Mouse (Mus musculus) lung, adult 2 months (tissue): ENCODE results near the gene Arhgdia. TPM values are rescaled to one million over a fixed set of nuclear protein-coding genes. Genes with fewer than 3 reads are reported as not detected.

Source experiments
- DNase-seq: peaks from one replicate; pipeline ENCODE4 v3.0.0; 2022
- H3K4me1 ChIP-seq: fragments of 200-500 bp; 2 replicates; pipeline ENCODE4 v1.6.1; 2011; ENCODE audit warnings: low read length; ENCODE audit not compliant: control insufficient read depth, insufficient read depth
- H3K4me3 ChIP-seq: fragments of 200-500 bp; replicated peaks from 2 replicates; pipeline ENCODE3; 2011; ENCODE audit warnings: low read depth, mild to moderate bottlenecking, control low read depth, low read length; ENCODE audit errors: extremely low read depth
- CTCF ChIP-seq: fragments of 200-500 bp; IDR thresholded peaks from 2 replicates; pipeline ENCODE4 v1.5.1; 2011; ENCODE audit warnings: mild to moderate bottlenecking, low read length, control low read depth; ENCODE audit not compliant: insufficient read depth
- POLR2A ChIP-seq: fragments of 200-500 bp; IDR thresholded peaks from 2 replicates; pipeline ENCODE4 v1.6.1; 2011; ENCODE audit warnings: low read depth, mild to moderate bottlenecking, control low read depth, low read length, borderline replicate concordance; ENCODE audit errors: extremely low read depth
- WGBS: fragments of 180-500 bp; shearing (Covaris S2); methylation state at CpG from one replicate; pipeline ENCODE4 v1.1.7; 2018; 5-methylcytosine and 5-hydroxymethylcytosine counted together
- polyA plus RNA-seq: library from polyadenylated mRNA; depleted of rRNA; stranded (reverse); fragments of >200 nt; gene quantifications from 2 replicates; pipeline ENCODE4 v1.2.3, GENCODE M21; 2012

Arhgdia gene
- polyA plus RNA-seq, 1 experiment, result 890 TPM

DNA sequence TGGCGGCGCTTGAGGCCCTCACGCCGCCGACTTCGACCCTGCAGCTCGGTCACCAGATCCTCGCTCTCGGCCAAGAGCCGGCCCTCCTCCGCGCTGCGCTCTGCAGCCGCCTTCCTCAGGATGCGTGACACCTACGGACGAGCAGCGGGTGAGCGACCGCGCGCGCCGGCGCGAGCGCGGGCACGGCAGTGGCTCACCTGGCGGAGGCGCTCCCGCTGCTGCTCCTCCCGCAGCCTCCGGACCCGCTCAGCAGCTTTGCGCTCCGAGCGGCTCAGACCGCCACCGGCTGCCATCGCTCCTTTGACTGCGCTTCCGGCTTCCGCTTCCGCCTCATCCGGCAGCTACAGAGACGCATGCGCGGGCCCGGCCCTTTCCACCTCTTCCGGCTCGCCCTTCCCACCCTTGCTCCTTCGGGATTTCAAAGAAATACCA lies 43.3 kb upstream of the Arhgdia start:
- peaks cover 11% of the 10 kb centered on the region for H3K4me1 ChIP-seq
- WGBS, result under 1% methylated on average over 53 of the region's 53 CpGs
- H3K4me3 ChIP-seq, result peak overlapping the region; percentile 81
- TF ChIP-seq CTCF (no peak), POLR2A (peak; percentile 79; the same call in 1 of the 2 replicates)
- peak; percentile 76 for DNase-seq

DNA sequence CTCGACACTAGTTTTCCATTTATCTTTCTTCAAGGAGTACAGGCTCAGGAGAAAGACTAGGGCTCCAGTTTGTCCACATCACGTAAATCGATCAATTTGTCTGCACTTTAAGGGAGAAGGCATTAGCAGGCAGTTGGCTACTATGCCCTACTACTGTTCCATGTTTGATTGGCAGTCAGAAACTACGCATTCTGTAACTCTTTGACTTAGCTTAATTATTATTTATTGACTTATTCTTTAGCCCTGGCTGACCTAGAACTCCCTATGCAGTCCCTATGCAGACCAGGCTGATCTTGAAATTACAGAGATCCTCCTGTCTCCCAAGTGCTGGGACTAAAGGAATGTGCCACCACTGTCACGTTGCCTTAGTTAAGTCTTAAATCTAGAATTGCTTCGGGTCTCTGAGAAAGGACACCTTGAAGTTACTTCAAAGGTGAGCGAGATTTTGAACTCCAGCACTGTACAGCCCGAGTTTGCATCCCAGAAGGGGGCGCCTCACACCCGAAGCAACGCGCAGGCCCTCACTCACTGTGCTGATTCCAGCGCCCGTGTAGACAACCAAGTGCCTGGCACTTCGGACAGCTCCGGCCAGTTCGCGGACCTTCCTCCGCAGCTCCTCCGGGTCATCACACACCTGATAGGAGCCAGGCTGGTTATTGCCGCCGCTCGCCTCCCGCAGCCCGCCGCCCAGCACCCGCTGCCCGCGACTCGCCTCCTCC lies 42.7 kb upstream of the Arhgdia start:
- H3K4me3 ChIP-seq, result peak overlapping the region; percentile 81
- DNase-seq, result peak; percentile 62
- WGBS, result 11% methylated on average over 30 of the region's 30 CpGs
- H3K4me1 ChIP-seq, result peaks cover 11% of the 10 kb centered on the region
- peak; percentile 44; the same call in 1 of the 2 replicates for TF ChIP-seq CTCF
- no peak for TF ChIP-seq POLR2A

DNA sequence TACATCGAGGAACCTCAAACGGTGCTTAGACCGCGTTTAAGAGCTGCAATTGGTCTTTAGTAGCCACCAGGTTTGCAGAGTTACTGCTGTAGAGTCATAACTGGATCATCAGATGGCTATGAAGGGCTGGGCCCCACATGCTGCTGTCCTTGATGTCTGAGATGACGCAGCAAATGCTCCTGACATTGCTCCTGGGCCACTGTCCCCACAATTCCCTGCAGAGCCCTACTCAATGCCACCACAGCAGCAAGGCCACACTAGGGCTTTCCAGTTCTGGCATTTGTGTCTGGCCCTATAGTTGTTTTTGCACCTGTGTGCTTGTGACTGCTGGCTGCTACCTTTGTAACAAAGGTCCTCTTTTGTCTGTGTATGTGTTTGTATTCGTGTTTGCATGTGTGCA lies 41.4 kb upstream of the Arhgdia start:
- Histone ChIP-seq H3K4me3 (no peak overlapping the region), H3K4me1 (peaks cover 11% of the 10 kb centered on the region)
- WGBS, result 88% methylated on average over 6 of the region's 6 CpGs
- DNase-seq, result no peak
- no peak for TF ChIP-seq POLR2A
- TF ChIP-seq CTCF, result no peak

DNA sequence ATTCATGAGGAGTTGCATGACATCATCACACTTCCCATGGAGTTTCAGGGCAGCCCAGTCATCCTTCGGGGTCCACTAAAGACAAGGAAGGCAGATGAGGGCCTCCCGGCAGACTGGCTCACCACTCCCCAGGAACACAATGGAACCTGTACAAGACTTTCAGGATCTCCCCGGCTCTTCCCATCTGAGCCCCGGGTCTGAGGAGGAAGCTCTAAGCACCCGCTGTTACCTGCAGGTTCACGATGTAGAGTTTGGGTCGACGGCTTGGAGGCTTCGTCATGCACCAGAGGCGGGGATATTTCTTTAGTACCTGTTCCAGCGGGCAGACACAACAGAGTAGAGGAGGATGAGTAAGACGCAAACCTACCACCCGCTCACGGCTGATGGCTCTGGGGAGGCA lies 38.8 kb upstream of the Arhgdia start:
- no peak for TF ChIP-seq CTCF
- TF ChIP-seq POLR2A, result no peak
- H3K4me1 ChIP-seq, result peaks cover 10% of the 10 kb centered on the region
- no peak for DNase-seq
- 90% methylated on average over 14 of the region's 14 CpGs for WGBS
- no peak overlapping the region for H3K4me3 ChIP-seq

DNA sequence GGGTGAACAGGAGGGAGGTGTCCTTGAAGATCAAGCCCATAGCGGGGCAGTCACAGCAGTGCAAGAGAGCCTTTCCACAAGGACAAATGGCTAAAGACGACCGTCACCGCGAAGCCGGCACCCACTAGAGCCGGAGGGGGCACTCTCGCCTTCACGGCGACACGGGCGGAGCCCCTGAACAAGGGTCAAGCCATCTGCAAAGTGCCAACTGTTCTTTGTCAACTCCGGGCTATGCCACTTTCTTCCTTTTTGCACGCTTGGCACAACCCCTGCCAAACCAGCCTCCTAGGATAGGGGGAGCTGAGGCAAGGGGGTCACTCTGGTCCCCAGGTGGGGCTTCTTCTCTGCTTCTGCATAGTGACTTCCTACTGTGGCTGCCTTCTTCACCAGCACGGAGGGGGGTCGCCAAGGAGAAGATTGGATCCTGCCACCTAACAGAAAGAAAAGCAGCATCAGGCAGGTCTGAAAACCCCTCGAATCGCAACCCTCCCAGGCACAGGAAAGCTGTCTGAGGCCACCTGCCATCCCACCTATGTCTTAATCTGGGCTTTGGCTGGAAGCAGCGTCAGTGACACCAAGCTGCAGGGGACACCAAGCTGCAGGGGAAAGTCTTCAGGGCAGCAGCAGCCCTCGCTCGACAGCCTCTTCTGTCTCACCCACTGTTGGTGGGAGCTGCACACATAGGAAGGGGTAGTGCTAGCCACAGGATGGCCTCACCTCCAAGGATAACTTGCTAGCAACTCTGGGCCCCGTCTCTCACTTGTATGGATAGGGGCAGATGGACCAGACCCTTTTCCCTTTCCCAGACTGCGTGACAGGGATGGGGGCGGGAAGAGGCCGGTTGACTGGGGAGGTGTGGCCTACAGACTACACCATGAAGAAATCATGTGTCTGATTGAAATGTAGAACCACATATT lies 37.5 kb upstream of the Arhgdia start:
- H3K4me3 ChIP-seq, result no peak overlapping the region
- no peak for DNase-seq
- 94% methylated on average over 25 of the region's 25 CpGs for WGBS
- peaks cover 5% of the 10 kb centered on the region; the same call in 1 of the 2 replicates for H3K4me1 ChIP-seq
- no peak for TF ChIP-seq CTCF
- TF ChIP-seq POLR2A, result no peak

DNA sequence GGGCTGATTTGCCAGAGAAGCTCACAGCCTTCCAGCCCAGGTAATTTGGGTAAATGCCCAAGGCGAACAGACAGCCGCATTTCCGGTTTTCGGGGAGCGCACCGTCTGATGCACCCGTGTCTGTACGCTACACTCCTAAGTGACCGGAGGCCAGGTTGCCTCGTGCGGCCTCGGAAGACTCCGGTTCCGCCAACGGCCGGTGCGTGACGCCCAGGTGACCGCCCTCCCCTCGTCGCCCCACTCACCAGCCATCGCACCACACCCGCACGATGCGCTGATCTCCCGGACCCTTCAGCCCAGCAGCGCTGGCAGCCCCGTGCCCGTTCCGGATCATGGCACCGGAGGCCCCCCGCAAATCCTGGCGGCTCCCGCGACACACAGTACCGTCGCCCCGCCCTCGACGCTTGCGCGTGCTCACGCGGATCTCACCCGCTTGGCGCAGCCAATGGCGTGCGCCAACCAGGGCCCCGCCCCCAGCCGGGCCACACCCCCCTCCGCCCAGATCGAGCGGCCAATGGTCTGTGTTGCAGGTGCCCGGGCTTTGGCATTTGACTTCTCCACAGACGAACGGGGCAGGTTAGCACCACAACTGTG lies 36.2 kb upstream of the Arhgdia start, which contains the start of gene Pcyt2:
TSS of gene Pcyt2 (minus strand) at position 418 of the 594 bp plus-strand sequence.
- Histone ChIP-seq H3K4me1 (peaks cover 4% of the 10 kb centered on the region; the same call in 1 of the 2 replicates), H3K4me3 (peak within 1 kb of the TSS; percentile 97)
- TF ChIP-seq POLR2A (peak; percentile 71; the same call in 1 of the 2 replicates), CTCF (no peak)
- whole genome bisulfite sequencing, result under 1% methylated on average over 56 of the region's 56 CpGs
- peak; percentile 89 for DNase-seq

DNA sequence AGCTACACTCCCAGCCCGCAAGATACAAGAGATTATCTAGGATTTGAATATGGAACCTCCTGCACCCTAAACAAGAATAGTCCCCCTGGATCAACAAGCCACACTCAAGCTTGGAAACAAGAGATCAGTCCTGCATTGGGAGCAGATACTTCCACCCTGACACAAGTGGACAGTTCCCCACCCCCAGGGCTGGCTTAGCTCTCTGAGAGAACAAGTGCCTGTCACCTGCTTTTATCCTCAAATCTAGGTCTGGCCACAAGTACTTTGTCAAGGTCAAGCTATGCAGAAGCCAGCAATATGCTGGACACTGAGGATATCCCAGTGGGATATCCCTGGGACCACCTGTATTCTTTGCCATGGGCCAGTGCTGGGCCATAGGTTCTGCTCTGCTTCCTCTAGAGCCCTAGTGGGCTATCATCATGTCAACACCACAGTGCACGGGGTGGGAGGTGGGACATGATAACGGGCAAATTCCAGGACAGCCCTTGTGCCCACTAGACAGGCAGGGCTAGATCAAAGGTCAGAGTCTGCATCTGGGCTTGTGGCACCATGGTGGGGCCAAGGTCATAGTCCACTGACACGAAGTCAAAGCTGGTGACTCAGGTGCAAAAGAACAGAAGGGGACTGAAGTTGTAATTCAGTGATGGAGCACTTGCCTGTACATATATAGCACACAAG lies 35.3 kb upstream of the Arhgdia start:
- no peak for TF ChIP-seq CTCF
- TF ChIP-seq POLR2A, result no peak
- DNase-seq, result no peak
- WGBS, result 39% methylated on average over 4 of the region's 4 CpGs
- peak overlapping the region; percentile 15 for H3K4me3 ChIP-seq
- H3K4me1 ChIP-seq, result peaks cover 4% of the 10 kb centered on the region; the same call in 1 of the 2 replicates

DNA sequence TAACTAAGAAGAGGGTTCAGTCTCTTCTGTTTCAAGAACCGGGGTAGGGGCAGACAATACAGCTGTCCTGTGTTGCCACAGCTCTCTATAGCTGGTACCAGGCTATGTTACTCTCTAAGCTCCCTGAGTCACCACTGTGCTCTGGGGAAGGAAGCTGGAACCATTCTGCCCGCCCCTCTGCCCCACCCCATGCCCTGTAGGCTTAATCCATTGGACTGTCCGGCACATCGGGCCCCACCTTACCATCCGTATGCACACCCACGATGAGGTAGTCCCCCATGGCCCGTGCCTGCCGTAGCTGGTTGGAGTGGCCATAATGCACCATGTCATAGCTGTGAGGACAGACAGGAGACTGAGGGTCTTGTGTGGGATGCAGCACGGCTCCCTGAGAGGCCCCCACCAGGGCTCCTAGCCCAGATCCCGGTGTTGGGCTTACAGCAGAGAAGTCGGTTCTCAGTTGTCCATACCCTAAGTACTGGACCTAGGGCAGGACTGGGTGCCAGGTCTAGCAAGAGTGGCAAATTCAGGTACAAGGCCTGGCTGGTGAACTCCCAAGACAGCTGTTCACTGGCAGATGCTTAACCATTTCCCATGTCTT lies 34.3 kb upstream of the Arhgdia start:
- Histone ChIP-seq H3K4me3 (no peak overlapping the region), H3K4me1 (peaks cover 4% of the 10 kb centered on the region; the same call in 1 of the 2 replicates)
- WGBS, result 88% methylated on average over 11 of the region's 11 CpGs
- DNase-seq, result no peak
- TF ChIP-seq POLR2A, result no peak
- no peak for TF ChIP-seq CTCF

DNA sequence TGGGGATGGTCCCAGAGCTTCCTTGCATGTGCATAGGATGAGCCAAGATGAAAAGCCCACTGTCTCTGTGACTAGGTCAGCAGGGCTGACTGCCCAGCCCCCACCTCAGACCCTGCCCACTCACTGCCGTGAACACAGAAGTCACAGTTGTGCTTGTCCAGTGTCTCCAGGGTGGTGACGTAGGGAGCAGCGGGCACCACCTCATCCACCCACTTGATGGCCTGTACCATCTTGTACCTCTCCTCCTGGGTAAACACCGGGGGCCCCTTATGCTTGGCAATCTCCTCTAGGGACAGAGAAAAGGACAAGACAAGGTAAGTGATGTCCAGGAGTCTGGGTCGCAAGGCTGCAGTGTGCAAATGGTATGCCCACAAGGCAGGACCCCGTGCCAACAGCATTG lies 33.7 kb upstream of the Arhgdia start:
- no peak for TF ChIP-seq CTCF
- TF ChIP-seq POLR2A, result no peak
- Histone ChIP-seq H3K4me1 (peaks cover 4% of the 10 kb centered on the region; the same call in 1 of the 2 replicates), H3K4me3 (no peak overlapping the region)
- DNase-seq, result no peak
- WGBS, result 90% methylated on average over 6 of the region's 6 CpGs
